Mouse (Mus musculus): Measurements from ENCODE around the gene Sgms1.

GRCm38 (mm10) chr19:32285455-32285831 lies 104.1 kb downstream of the Sgms1 start:
- TF ChIP-seq POLR2A (IDR thresholded peaks at IDR 0.05; ENCODE audit: low read depth, low read length), result no peak
- no peak for TF ChIP-seq CTCF (IDR thresholded peaks at IDR 0.05; ENCODE audit: borderline replicate concordance, insufficient read depth, low read length)

All from embryonic fibroblast, embryonic 13.5 days (primary cell).